Mouse (Mus musculus) lung, embryonic 16.5 days (tissue): Measurements from ENCODE around the gene Gfpt1. TPM values are rescaled to one million over a fixed set of nuclear protein-coding genes. Genes with fewer than 3 reads are reported as not detected.
"Not testable (repeated sequence)": the region's sequence is repeated elsewhere in the genome, so short reads cannot be mapped to it uniquely, and the experiment has no call there.

ENCODE experiments used
- ATAC-seq: fragments of 200-750 bp; cut with Nextera tagmentation; 2 replicates; pipeline ENCODE4 v1.8.0; 2017; ENCODE audit warnings: low read depth, mild to moderate bottlenecking, moderate library complexity
- H3K27ac ChIP-seq: fragments of 300-500 bp; sonication (generic); 2 replicates; pipeline ENCODE4 v1.5.1; 2014; ENCODE audit warnings: mild to moderate bottlenecking, control low read depth, low read length
- H3K27me3 ChIP-seq: fragments of 300-500 bp; sonication (generic); 2 replicates; pipeline ENCODE4 v1.6.1; 2014; ENCODE audit warnings: low read depth, low read length, mixed read lengths; ENCODE audit not compliant: control insufficient read depth, insufficient read depth
- H3K36me3 ChIP-seq: fragments of 300-500 bp; sonication (generic); 2 replicates; pipeline ENCODE4 v1.6.1; 2014; ENCODE audit warnings: low read length; ENCODE audit not compliant: control insufficient read depth, insufficient read depth
- H3K4me1 ChIP-seq: fragments of 300-500 bp; sonication (generic); replicated peaks from 2 replicates; pipeline ENCODE4 v1.6.1; 2014; ENCODE audit warnings: low read length, mixed read lengths; ENCODE audit not compliant: control insufficient read depth, insufficient read depth
- H3K4me2 ChIP-seq: fragments of 300-500 bp; sonication (generic); 2 replicates; pipeline ENCODE4 v1.6.1; 2014; ENCODE audit warnings: low read depth, low read length, control low read depth
- H3K4me3 ChIP-seq: fragments of 300-500 bp; sonication (generic); 2 replicates; pipeline ENCODE4 v1.5.1; 2014; ENCODE audit warnings: mild to moderate bottlenecking, low read length, control low read depth
- H3K9ac ChIP-seq: fragments of 300-500 bp; sonication (generic); 2 replicates; pipeline ENCODE4 v1.6.1; 2014; ENCODE audit warnings: low read length, control low read depth
- H3K9me3 ChIP-seq: fragments of 300-500 bp; sonication (generic); 2 replicates; pipeline ENCODE4 v1.6.1; 2016; ENCODE audit warnings: low read length; ENCODE audit not compliant: control insufficient read depth
- WGBS: fragments of 180-500 bp; shearing (Covaris S2); extraction: QIAGEN DNeasy Blood & Tissue Kit; methylation state at CpG from one replicate; pipeline ENCODE4 v1.1.7; 2014; 5-methylcytosine and 5-hydroxymethylcytosine counted together
- polyA plus RNA-seq: library from polyadenylated mRNA; unstranded; fragments of >200 nt; fragmentation: Nextera tagmentation; extraction: Ambion mirVana; gene quantifications from 2 replicates; pipeline ENCODE4 v1.2.1, GENCODE M21; 2015

Gfpt1 gene
- polyA plus RNA-seq, 1 experiment from 2014 or later = 24.5 TPM

DNA sequence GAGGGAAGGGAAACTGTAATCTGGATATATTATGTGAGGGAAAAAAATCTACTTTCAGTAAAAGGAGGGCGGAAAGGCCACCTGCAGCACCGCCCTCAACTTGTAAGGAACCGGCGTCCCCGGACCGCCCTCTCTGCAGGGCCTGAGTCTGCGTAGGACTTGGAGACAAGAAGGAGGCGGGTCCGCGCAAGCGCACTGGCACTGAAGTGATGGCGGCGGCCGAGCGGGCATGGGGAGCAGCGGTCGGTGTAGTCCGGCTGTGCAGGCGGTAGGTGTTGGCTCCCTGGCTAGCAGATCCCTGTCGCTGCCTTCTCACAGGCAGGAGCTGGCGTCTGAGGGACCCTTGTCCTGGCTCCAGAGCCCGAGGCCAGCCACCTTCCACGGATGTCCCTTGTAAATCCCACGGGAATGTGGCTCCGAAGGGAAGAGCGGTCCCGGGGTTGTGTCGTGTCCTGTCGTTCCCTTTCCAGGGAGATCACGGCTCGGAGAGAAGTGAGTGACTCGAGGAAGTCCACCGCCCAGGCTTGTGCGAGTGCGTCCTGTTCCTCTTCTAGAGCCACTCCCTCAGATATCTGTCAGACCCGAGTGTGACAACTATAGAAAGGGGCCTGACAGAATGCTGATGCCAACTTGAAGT, 32.8 kb upstream of the Gfpt1 start:
- Histone ChIP-seq H3K4me1 (peaks cover 4% of the 10 kb centered on the region), H3K36me3 (no peaks in the 10 kb centered on the region), H3K9ac (peak overlapping the region; percentile 98), H3K9me3 (no peaks in the 10 kb centered on the region), H3K27me3 (no peaks in the 10 kb centered on the region), H3K27ac (peak overlapping the region; percentile 83), H3K4me2 (peak overlapping the region; percentile 76), H3K4me3 (peak overlapping the region; percentile 89)
- WGBS = under 1% methylated on average over 36 of the region's 36 CpGs
- ATAC-seq = peak; percentile 99

DNA sequence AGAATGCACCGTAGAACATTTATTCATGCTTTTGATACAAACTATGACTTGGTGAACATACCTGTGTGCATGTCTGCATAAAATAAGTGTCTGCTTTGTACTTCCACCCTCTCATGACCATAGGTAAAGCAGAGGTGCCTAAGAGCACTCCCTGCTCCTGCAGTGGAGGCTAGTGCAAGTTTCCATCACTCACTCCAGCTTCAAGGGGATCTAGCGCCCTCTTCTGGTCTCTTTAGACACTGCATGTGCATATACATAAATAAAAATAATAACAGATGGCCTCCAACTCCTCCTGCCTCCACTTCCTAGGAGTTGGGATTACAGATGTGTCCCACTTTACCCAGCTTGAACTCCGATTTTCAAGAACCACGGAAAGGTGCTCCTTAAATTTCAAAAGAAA, 25.7 kb upstream of the Gfpt1 start:
- Histone ChIP-seq H3K9me3 (peaks cover 2% of the 10 kb centered on the region; the same call in 1 of the 2 replicates), H3K27me3 (no peaks in the 10 kb centered on the region), H3K4me2 (no peak overlapping the region), H3K27ac (no peak overlapping the region), H3K9ac (no peak overlapping the region), H3K36me3 (peaks cover 31% of the 10 kb centered on the region), H3K4me3 (no peak overlapping the region), H3K4me1 (no peaks in the 10 kb centered on the region)
- 61% methylated on average over 4 of the region's 4 CpGs for WGBS
- ATAC-seq = no peak

DNA sequence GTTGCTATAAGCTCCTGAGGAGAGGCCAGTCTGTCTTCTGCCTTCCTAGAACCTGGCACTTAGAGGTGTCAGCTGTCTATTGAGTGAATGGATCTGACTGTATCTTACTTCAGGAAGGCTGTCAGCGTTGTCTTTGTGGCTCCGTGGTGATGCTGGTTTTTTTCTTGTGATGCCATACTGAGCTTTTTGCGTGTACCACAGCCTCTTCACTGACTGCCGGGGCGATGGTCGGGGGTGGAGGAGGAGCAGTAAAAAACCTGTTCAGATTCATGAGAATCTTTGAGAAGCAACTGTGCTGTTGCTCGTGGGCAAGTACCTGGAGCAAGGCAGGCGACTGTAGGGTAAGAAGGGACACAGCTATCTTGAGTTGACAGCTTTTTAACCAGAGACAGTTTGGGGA, 23.8 kb upstream of the Gfpt1 start:
- Histone ChIP-seq H3K27me3 (no peaks in the 10 kb centered on the region), H3K36me3 (peaks cover 33% of the 10 kb centered on the region), H3K27ac (no peak overlapping the region), H3K9ac (no peak overlapping the region), H3K4me2 (no peak overlapping the region), H3K9me3 (peaks cover 2% of the 10 kb centered on the region; the same call in 1 of the 2 replicates), H3K4me3 (no peak overlapping the region), H3K4me1 (no peaks in the 10 kb centered on the region)
- ATAC-seq = no peak
- 87% methylated on average over 8 of the region's 8 CpGs for WGBS

DNA sequence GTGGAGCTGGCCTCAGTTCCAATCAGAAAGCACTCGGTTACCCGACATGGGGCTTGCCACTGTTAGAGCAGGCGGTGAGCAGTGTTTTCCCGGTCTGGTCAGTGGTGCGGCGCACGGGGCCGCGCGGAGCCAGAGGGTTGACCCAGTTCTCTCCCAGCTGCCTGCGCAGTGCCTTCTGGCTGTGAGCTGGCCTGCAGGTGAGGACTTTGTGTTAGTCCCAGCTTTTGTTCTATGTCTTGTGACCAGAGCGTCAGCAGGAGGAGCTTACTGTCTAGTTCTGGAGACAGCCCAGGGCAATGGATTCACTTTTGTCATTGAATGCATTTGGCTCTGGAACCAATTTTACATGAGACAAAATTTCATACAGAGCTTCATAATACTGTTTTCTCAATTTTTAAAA, 20.9 kb upstream of the Gfpt1 start:
- Histone ChIP-seq H3K36me3 (peaks cover 41% of the 10 kb centered on the region), H3K9me3 (peaks cover 2% of the 10 kb centered on the region; the same call in 1 of the 2 replicates), H3K4me3 (no peak overlapping the region), H3K9ac (no peak overlapping the region), H3K27me3 (no peaks in the 10 kb centered on the region), H3K4me1 (no peaks in the 10 kb centered on the region), H3K27ac (no peak overlapping the region), H3K4me2 (no peak overlapping the region)
- ATAC-seq = no peak
- WGBS = 97% methylated on average over 12 of the region's 12 CpGs

DNA sequence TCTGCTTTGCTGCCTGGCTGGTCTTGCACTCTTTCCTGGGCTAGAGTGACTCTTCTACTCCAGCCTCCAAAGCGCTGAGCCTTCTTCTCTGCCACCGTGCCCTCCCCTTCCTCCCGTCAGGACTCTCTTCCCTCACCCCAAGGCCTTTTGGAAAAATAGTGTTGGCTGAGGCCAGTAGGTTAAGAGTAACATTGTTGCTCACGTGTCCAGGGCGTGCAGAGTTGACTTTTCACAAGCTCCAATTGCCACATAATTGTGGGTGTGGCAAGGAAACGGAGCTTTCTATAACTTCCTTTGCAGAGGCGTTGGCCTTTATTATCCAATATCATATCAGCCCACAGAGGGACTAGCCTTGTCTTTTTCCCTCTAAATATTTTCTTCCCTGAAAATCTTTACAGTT, 15.7 kb upstream of the Gfpt1 start:
- ATAC-seq = no peak
- Histone ChIP-seq H3K4me2 (no peak overlapping the region), H3K9ac (no peak overlapping the region), H3K36me3 (peaks cover 20% of the 10 kb centered on the region), H3K4me1 (no peaks in the 10 kb centered on the region), H3K9me3 (no peaks in the 10 kb centered on the region), H3K4me3 (no peak overlapping the region), H3K27ac (no peak overlapping the region), H3K27me3 (no peaks in the 10 kb centered on the region)
- WGBS = 62% methylated on average over 7 of the region's 7 CpGs

DNA sequence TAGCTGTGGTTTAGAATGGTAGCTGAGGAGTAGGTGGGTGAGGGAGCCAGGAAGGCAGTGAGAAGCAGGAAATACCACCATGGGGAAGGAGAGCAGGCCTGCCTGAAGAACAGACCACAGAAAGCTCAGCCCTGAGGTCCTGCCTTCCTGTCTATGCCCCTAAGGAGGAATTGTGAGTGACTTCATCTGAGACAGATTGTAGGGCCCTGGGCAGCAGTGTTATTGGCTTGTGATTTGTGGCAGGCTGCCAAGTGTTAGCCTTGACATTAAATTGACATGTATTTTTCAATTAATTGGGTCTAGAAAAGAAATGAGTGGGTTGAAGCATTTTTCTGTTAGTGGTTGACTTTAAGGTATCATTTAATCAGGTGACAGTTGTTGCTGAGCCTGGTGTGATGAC, 13.8 kb upstream of the Gfpt1 start:
- H3K4me2 ChIP-seq = no peak overlapping the region
- H3K9ac ChIP-seq = no peak overlapping the region
- H3K27ac ChIP-seq = no peak overlapping the region
- no peak for ATAC-seq
- no peaks in the 10 kb centered on the region for H3K4me1 ChIP-seq
- H3K4me3 ChIP-seq = no peak overlapping the region
- no peaks in the 10 kb centered on the region for H3K9me3 ChIP-seq
- H3K36me3 ChIP-seq = peaks cover 18% of the 10 kb centered on the region
- no peaks in the 10 kb centered on the region for H3K27me3 ChIP-seq

DNA sequence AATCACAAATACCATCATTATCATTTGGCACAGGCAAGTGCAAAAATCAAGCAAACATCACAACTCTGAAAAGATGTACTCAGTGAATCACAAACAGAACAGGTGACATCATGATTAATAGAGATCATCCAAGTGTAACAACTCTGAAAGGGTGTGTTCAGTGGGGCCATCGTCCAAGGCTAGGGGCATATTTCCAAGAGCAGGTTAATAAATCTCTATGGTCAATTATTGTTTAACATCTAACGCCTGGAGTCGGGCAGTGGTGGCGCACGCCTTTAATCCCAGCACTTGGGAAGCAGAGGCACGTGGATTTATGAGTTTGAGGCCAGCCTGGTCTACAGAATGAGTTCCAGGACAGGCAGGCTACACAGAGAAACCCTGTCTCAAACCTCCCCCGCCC, 11.3 kb upstream of the Gfpt1 start:
- H3K27me3 ChIP-seq, ATAC-seq, H3K9me3 ChIP-seq, H3K4me3 ChIP-seq, H3K27ac ChIP-seq, H3K4me1 ChIP-seq, H3K36me3 ChIP-seq, H3K9ac ChIP-seq, H3K4me2 ChIP-seq: not testable (repeated sequence)
- WGBS = 80% methylated on average over 7 of the region's 7 CpGs

DNA sequence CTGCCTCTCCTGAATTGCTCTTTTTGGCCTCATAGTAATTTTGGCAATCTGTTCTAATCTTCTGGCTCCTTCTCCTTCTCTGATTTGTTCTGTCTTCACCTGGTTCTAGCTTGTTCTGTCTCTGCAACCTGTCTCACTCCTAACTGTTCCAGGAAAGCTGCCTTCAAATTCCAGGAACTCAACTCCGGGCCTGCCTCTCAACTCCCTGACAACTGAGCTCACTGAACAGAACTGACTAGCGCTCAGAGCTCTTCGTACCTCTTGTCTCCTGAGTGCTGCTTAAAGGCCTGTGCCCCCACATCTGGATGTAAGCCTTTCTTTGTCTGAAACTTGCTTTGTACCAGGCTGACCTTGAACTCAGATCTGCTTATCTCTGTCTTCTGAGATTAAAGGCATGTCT, 10.2 kb upstream of the Gfpt1 start:
- no peak overlapping the region for H3K4me2 ChIP-seq
- no peak for ATAC-seq
- H3K27ac ChIP-seq = no peak overlapping the region
- H3K9me3 ChIP-seq = no peaks in the 10 kb centered on the region
- no peak overlapping the region for H3K4me3 ChIP-seq
- peaks cover 10% of the 10 kb centered on the region for H3K36me3 ChIP-seq
- 56% methylated on average over 3 of the region's 3 CpGs for WGBS
- no peak overlapping the region for H3K9ac ChIP-seq
- H3K4me1 ChIP-seq = no peaks in the 10 kb centered on the region
- no peaks in the 10 kb centered on the region for H3K27me3 ChIP-seq

DNA sequence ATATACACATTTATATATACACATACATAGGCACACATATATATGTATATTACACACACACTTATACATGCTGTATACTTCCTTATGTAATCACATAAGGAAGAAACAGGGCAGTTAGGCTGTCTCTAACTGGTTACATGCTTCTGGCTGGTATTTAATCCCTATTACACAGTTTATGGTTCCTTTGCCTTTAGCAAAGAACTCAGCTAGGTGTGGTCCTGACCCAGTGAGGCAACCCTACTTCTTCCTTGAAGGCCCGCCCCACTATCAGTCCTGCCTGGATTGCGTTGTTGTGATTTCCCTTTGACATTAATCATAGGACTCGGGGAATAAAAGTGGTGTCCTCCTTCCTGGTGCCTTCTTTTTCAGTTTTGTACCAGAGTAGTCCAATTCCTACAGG, 8.3 kb upstream of the Gfpt1 start:
- Histone ChIP-seq H3K9me3 (no peaks in the 10 kb centered on the region), H3K4me2 (no peak overlapping the region), H3K4me1 (no peaks in the 10 kb centered on the region), H3K4me3 (no peak overlapping the region), H3K9ac (no peak overlapping the region), H3K27ac (no peak overlapping the region), H3K27me3 (no peaks in the 10 kb centered on the region), H3K36me3 (no peaks in the 10 kb centered on the region; the same call in 1 of the 2 replicates)
- no peak for ATAC-seq
- 65% methylated on average over 3 of the region's 3 CpGs for WGBS
